8 mouse cellular contexts compared by ENCODE assay signal in genomic region chr3:101806149-101806548, GRCm38 (mm10). TPM values are rescaled to one million over a fixed set of nuclear protein-coding genes. Genes with fewer than 3 reads are reported as not detected.
DNase-seq lines count a peak whose midpoint lies in the region; ATAC-seq and TF ChIP-seq lines count a peak whose summit lies in the region.

No protein-coding gene starts in this region.

- no peak for TF ChIP-seq POLR2A in cerebellum, adult 2 months (IDR thresholded peaks at IDR 0.05; ENCODE audit: borderline replicate concordance, insufficient read depth, low read length)

- H3K36me3 ChIP-seq in E14TG2a.4 (ENCODE audit: insufficient read depth, low read length): no peaks in the 10 kb centered on the region
- no peaks in the 10 kb centered on the region for H3K36me3 ChIP-seq in forebrain, postnatal 0 days (ENCODE audit: insufficient read depth)
- H3K36me3 ChIP-seq in liver, postnatal 0 days (replicated peaks; ENCODE audit: insufficient read depth, low read length): no peaks in the 10 kb centered on the region
- H3K36me3 ChIP-seq in neural tube, embryonic 15.5 days: no peaks in the 10 kb centered on the region

- peak overlapping the region; percentile 30; the same call in 1 of the 2 replicates for H3K4me2 ChIP-seq in forebrain, postnatal 0 days (ENCODE audit: low read depth)
- H3K4me2 ChIP-seq in liver, postnatal 0 days (ENCODE audit: low read depth, low read length): peak overlapping the region; percentile 32
- peak overlapping the region; percentile 41 for H3K4me2 ChIP-seq in neural tube, embryonic 15.5 days

- intact Hi-C loops in heart, postnatal 36 days (cut with DNase I): loop anchor here (1.0 to 2.0 kb wide), 2 partner anchors 201 to 300 kb away; partner anchors contain the start of gene Atp1a1

- peak; percentile 93 to 95 for DNase-seq in cerebellum, adult 2 months
- DNase-seq in forebrain, postnatal 0 days: peak; percentile 83
- peak; percentile 89 to 92 for DNase-seq in heart, postnatal 36 days
- peak; percentile 81 to 95 for DNase-seq in layer of hippocampus, adult 18-20 months (ENCODE audit: low spot score in 2 of 2)
- DNase-seq in liver, postnatal 0 days: peak; percentile 88
- DNase-seq in testis, postnatal 10 days (ENCODE audit: low spot score): peak; percentile 95

- H3K9ac ChIP-seq in forebrain, postnatal 0 days: no peak overlapping the region
- H3K9ac ChIP-seq in liver, postnatal 0 days (replicated peaks): no peak overlapping the region
- no peak overlapping the region for H3K9ac ChIP-seq in neural tube, embryonic 15.5 days (replicated peaks)

- WGBS in cerebellum, adult 2 months: 4% methylated on average over 16 of the region's 16 CpGs
- 8% methylated on average over 16 of the region's 16 CpGs for WGBS in forebrain, postnatal 0 days
- 8% methylated on average over 16 of the region's 16 CpGs for WGBS in liver, postnatal 0 days (ENCODE audit: insufficient replicate concordance)
- 7% methylated on average over 16 of the region's 16 CpGs for WGBS in neural tube, embryonic 15.5 days

- TF ChIP-seq CTCF in E14TG2a.4 (conservative IDR thresholded peaks at IDR 0.05; ENCODE audit: low read length): peak; percentile 66
- TF ChIP-seq CTCF in cerebellum, adult 2 months (IDR thresholded peaks at IDR 0.05; ENCODE audit: borderline replicate concordance, insufficient read depth, low read depth, low read length): peak; percentile 91
- TF ChIP-seq CTCF in forebrain, postnatal 0 days (IDR thresholded peaks at IDR 0.05; ENCODE audit: low read depth): peak; percentile 91
- TF ChIP-seq CTCF in liver, postnatal 0 days (IDR thresholded peaks at IDR 0.05; ENCODE audit: low read depth): peak; percentile 92

- peaks cover 57% of the 10 kb centered on the region for H3K4me1 ChIP-seq in E14TG2a.4 (replicated peaks; ENCODE audit: low read depth, low read length)
- peaks cover 46% of the 10 kb centered on the region for H3K4me1 ChIP-seq in cerebellum, adult 2 months (ENCODE audit: control insufficient read depth, insufficient read depth, low read length)
- no peaks in the 10 kb centered on the region; the same call in 1 of the 2 replicates for H3K4me1 ChIP-seq in forebrain, postnatal 0 days (ENCODE audit: insufficient read depth)
- H3K4me1 ChIP-seq in liver, postnatal 0 days (ENCODE audit: insufficient read depth): peaks cover 11% of the 10 kb centered on the region
- H3K4me1 ChIP-seq in neural tube, embryonic 15.5 days: peaks cover 22% of the 10 kb centered on the region

- peak overlapping the region; percentile 91; the same call in 1 of the 2 replicates for H3K27ac ChIP-seq in cerebellum, adult 2 months (ENCODE audit: insufficient read depth, low read length)
- H3K27ac ChIP-seq in forebrain, postnatal 0 days (ENCODE audit: low read depth, low read length): no peak overlapping the region
- peak overlapping the region; percentile 69 for H3K27ac ChIP-seq in liver, postnatal 0 days (ENCODE audit: low read depth)
- peak overlapping the region; percentile 52 for H3K27ac ChIP-seq in neural tube, embryonic 15.5 days (replicated peaks)

- peaks cover 11% of the 10 kb centered on the region for H3K27me3 ChIP-seq in E14TG2a.4 (ENCODE audit: insufficient read depth, low read length)
- no peaks in the 10 kb centered on the region for H3K27me3 ChIP-seq in cerebellum, adult 2 months (ENCODE audit: control insufficient read depth, insufficient read depth, low read length)
- peaks cover 3% of the 10 kb centered on the region; the same call in 1 of the 2 replicates for H3K27me3 ChIP-seq in forebrain, postnatal 0 days (ENCODE audit: insufficient read depth, low read length)
- no peaks in the 10 kb centered on the region for H3K27me3 ChIP-seq in liver, postnatal 0 days (ENCODE audit: insufficient read depth, low read length)
- no peaks in the 10 kb centered on the region for H3K27me3 ChIP-seq in neural tube, embryonic 15.5 days (replicated peaks)

- no peak for TF ChIP-seq EP300 in liver, postnatal 0 days (IDR thresholded peaks at IDR 0.05; ENCODE audit: low read depth)

- no peak overlapping the region for H3K4me3 ChIP-seq in E14TG2a.4 (replicated peaks; ENCODE audit: low read length)
- H3K4me3 ChIP-seq in cerebellum, adult 2 months (replicated peaks; ENCODE audit: insufficient read depth, low read depth, low read length): peak overlapping the region; percentile 11
- H3K4me3 ChIP-seq in forebrain, postnatal 0 days (ENCODE audit: low read depth, low read length): no peak overlapping the region
- H3K4me3 ChIP-seq in liver, postnatal 0 days (ENCODE audit: low read depth, low read length): no peak overlapping the region
- H3K4me3 ChIP-seq in neural tube, embryonic 15.5 days (replicated peaks): no peak overlapping the region

- H3K9me3 ChIP-seq in E14TG2a.4 (ENCODE audit: low read length): peaks cover 4% of the 10 kb centered on the region
- H3K9me3 ChIP-seq in forebrain, postnatal 0 days (ENCODE audit: low read length): no peaks in the 10 kb centered on the region
- no peaks in the 10 kb centered on the region for H3K9me3 ChIP-seq in liver, postnatal 0 days (ENCODE audit: low read length)
- H3K9me3 ChIP-seq in neural tube, embryonic 15.5 days (replicated peaks): no peaks in the 10 kb centered on the region

- peak; percentile 86 for ATAC-seq in forebrain, postnatal 0 days
- peak; percentile 78 for ATAC-seq in liver, postnatal 0 days
- ATAC-seq in neural tube, embryonic 15.5 days (ENCODE audit: low FRiP score): peak; percentile 93

RNA-seq across cellular contexts. Expression of gene Mab21l3, which starts 42.6 kb away (rescaled TPM):
- polyA plus RNA-seq in cerebellum, adult 2 months (2012; rRNA removed): 0.06 and 0.16 TPM in 2 replicates
- 0.15 TPM in 1 of 2 replicates, not detected in the other for total RNA-seq in forebrain, postnatal 0 days (2014; rRNA removed)
- polyA plus RNA-seq in forebrain, postnatal 0 days (2015; fragmentation: Nextera tagmentation; extraction: Ambion mirVana): 0.07 and 0.09 TPM in 2 replicates
- not detected for total RNA-seq in heart, postnatal 36 days (2021)
- not detected for total RNA-seq in layer of hippocampus, adult 18-20 months (2021)
- not detected in 2 replicates for polyA plus RNA-seq in liver, postnatal 0 days (2015; fragmentation: Nextera tagmentation; extraction: Ambion mirVana)
- polyA plus RNA-seq in neural tube, embryonic 15.5 days (2015; fragmentation: Nextera tagmentation; extraction: Ambion mirVana): 0.09 and 0.88 TPM in 2 replicates
